ENCODE assay signal across 8 mouse cellular contexts in genomic region chr5:27791303-27792172, GRCm38 (mm10). TPM values are rescaled to one million over a fixed set of nuclear protein-coding genes. Genes with fewer than 3 reads are reported as not detected.
DNase-seq lines count a peak whose midpoint lies in the region; ATAC-seq and TF ChIP-seq lines count a peak whose summit lies in the region.

Gene Paxip1, minus strand, starts transcription at chr5:27791691.

- peak within 1 kb of the TSS; percentile 96 for H3K27ac ChIP-seq in forebrain, embryonic 16.5 days (ENCODE audit: low read length)
- peak within 1 kb of the TSS; percentile 100 for H3K27ac ChIP-seq in layer of hippocampus, adult 2 months
- peak within 1 kb of the TSS; percentile 92 for H3K27ac ChIP-seq in lung, embryonic 14.5 days (ENCODE audit: low read depth)
- peak within 1 kb of the TSS; percentile 93 for H3K27ac ChIP-seq in olfactory bulb, adult 2 months (ENCODE audit: insufficient read depth, low read depth, low read length)
- peak within 1 kb of the TSS; percentile 33; the same call in 1 of the 2 replicates for H3K27ac ChIP-seq in thymus, adult 2 months (ENCODE audit: control insufficient read depth, insufficient read depth, low read length)

- peak; percentile 95 for TF ChIP-seq POLR2A in olfactory bulb, adult 2 months (IDR thresholded peaks at IDR 0.05; ENCODE audit: insufficient read depth, low read depth, low read length)
- TF ChIP-seq POLR2A in thymus, adult 2 months (IDR thresholded peaks at IDR 0.05; ENCODE audit: control insufficient read depth, extremely low read depth, insufficient read depth, low read length, poor library complexity): peak; percentile 93

- intact Hi-C loops in heart, postnatal 36 days (cut with DNase I): loop anchor here (5.0 kb wide), 2 partner anchors 281 to 301 kb away; partner anchors contain the start of gene Insig1

- DNase-seq in G1E (ENCODE audit: low spot score): peak; percentile 92
- peak; percentile 94 to 98 for DNase-seq in cerebellum, adult 18-20 months
- peak; percentile 95 to 99 for DNase-seq in heart, postnatal 36 days
- peak; percentile 94 to 96 for DNase-seq in layer of hippocampus, adult 2 months (ENCODE audit: low spot score in 2 of 2)
- DNase-seq in lung, embryonic 14.5 days: peak; percentile 97
- DNase-seq in thymus, adult 2 months: peak; percentile 94

- WGBS in forebrain, embryonic 16.5 days: under 1% methylated on average over 73 of the region's 73 CpGs
- WGBS in lung, embryonic 14.5 days: under 1% methylated on average over 69 of the region's 73 CpGs
- WGBS in olfactory bulb, adult 2 months: under 1% methylated on average over 73 of the region's 73 CpGs
- WGBS in thymus, adult 2 months: under 1% methylated on average over 73 of the region's 73 CpGs

- peaks cover 8% of the 10 kb centered on the region for H3K27me3 ChIP-seq in G1E (ENCODE audit: insufficient read depth, low read length)
- H3K27me3 ChIP-seq in forebrain, embryonic 16.5 days (replicated peaks; ENCODE audit: control insufficient read depth, insufficient read depth, low read length): no peaks in the 10 kb centered on the region
- H3K27me3 ChIP-seq in lung, embryonic 14.5 days (ENCODE audit: insufficient read depth, low read length): no peaks in the 10 kb centered on the region
- no peaks in the 10 kb centered on the region for H3K27me3 ChIP-seq in thymus, adult 2 months (ENCODE audit: control insufficient read depth, insufficient read depth, low read length)

- peak within 1 kb of the TSS; percentile 86 for H3K4me3 ChIP-seq in G1E (ENCODE audit: low read depth, low read length)
- peak within 1 kb of the TSS; percentile 84 for H3K4me3 ChIP-seq in forebrain, embryonic 16.5 days (replicated peaks; ENCODE audit: low read length)
- peak within 1 kb of the TSS; percentile 58 for H3K4me3 ChIP-seq in layer of hippocampus, adult 2 months
- peak within 1 kb of the TSS; percentile 77 for H3K4me3 ChIP-seq in lung, embryonic 14.5 days (ENCODE audit: low read depth, low read length)
- H3K4me3 ChIP-seq in olfactory bulb, adult 2 months (ENCODE audit: insufficient read depth, low read depth, low read length): peak within 1 kb of the TSS; percentile 58
- peak within 1 kb of the TSS; percentile 76 for H3K4me3 ChIP-seq in thymus, adult 2 months (ENCODE audit: control insufficient read depth, insufficient read depth, low read length)

- peak within 1 kb of the TSS; percentile 71 for H3K4me2 ChIP-seq in forebrain, embryonic 16.5 days (ENCODE audit: low read length)
- peak within 1 kb of the TSS; percentile 70 for H3K4me2 ChIP-seq in lung, embryonic 14.5 days

- H3K4me1 ChIP-seq in G1E (ENCODE audit: insufficient read depth, low read depth, low read length): peaks cover 28% of the 10 kb centered on the region
- peaks cover 22% of the 10 kb centered on the region for H3K4me1 ChIP-seq in forebrain, embryonic 16.5 days (replicated peaks; ENCODE audit: control insufficient read depth, insufficient read depth, low read length)
- no peaks in the 10 kb centered on the region for H3K4me1 ChIP-seq in lung, embryonic 14.5 days (ENCODE audit: insufficient read depth)
- peaks cover 7% of the 10 kb centered on the region for H3K4me1 ChIP-seq in olfactory bulb, adult 2 months (ENCODE audit: control insufficient read depth, insufficient read depth, low read length)
- peaks cover 11% of the 10 kb centered on the region for H3K4me1 ChIP-seq in thymus, adult 2 months (replicated peaks; ENCODE audit: control insufficient read depth, insufficient read depth, low read length)

- peak; percentile 70 for ATAC-seq in G1E (ENCODE audit: extremely low read depth, insufficient number of reproducible peaks, low FRiP score, poor library complexity, severe bottlenecking)
- ATAC-seq in forebrain, embryonic 16.5 days: peak; percentile 97
- peak; percentile 96 for ATAC-seq in lung, embryonic 14.5 days (ENCODE audit: insufficient read depth)

- peak within 1 kb of the TSS; percentile 85 for H3K9ac ChIP-seq in forebrain, embryonic 16.5 days (replicated peaks; ENCODE audit: low read depth, low read length)
- peak within 1 kb of the TSS; percentile 75 for H3K9ac ChIP-seq in lung, embryonic 14.5 days

- 0 out of 2 replicates have a peak, but pooled peaks cover 2% of the 10 kb centered on the region for H3K9me3 ChIP-seq in G1E (replicated peaks)
- no peaks in the 10 kb centered on the region for H3K9me3 ChIP-seq in forebrain, embryonic 16.5 days (ENCODE audit: control insufficient read depth, low read length)
- no peaks in the 10 kb centered on the region for H3K9me3 ChIP-seq in lung, embryonic 14.5 days (ENCODE audit: low read depth, low read length)

- peaks cover 36% of the 10 kb centered on the region for H3K36me3 ChIP-seq in G1E (replicated peaks)
- H3K36me3 ChIP-seq in forebrain, embryonic 16.5 days (ENCODE audit: control insufficient read depth, insufficient read depth): peaks cover 10% of the 10 kb centered on the region
- peaks cover 29% of the 10 kb centered on the region for H3K36me3 ChIP-seq in lung, embryonic 14.5 days (ENCODE audit: insufficient read depth)
- peaks cover 11% of the 10 kb centered on the region for H3K36me3 ChIP-seq in thymus, adult 2 months (ENCODE audit: control insufficient read depth, insufficient read depth, low read length)

- TF ChIP-seq CTCF in G1E (IDR thresholded peaks at IDR 0.05; ENCODE audit: low read depth, low read length): no peak
- TF ChIP-seq CTCF in layer of hippocampus, adult 2 months (conservative IDR thresholded peaks at IDR 0.05): 0 out of 2 replicates have a peak, but pooled peaks have one; percentile 7
- no peak for TF ChIP-seq CTCF in lung, embryonic 14.5 days (IDR thresholded peaks at IDR 0.05; ENCODE audit: low read depth)
- TF ChIP-seq CTCF in olfactory bulb, adult 2 months (IDR thresholded peaks at IDR 0.05; ENCODE audit: insufficient read depth, low read depth, low read length): no peak
- no peak; the same call in 1 of the 2 replicates for TF ChIP-seq CTCF in thymus, adult 2 months (IDR thresholded peaks at IDR 0.05; ENCODE audit: borderline replicate concordance, control insufficient read depth, extremely low read depth, insufficient read depth, low read length, poor library complexity)

RNA-seq across cellular contexts. Expression of gene Paxip1, which starts in this region (rescaled TPM):
- total RNA-seq in G1E (2014; fragmentation: Nextera tagmentation): 42.9 and 49.7 TPM in 2 replicates
- 30.5 and 30.8 TPM in 2 replicates for total RNA-seq in G1E (2017)
- polyA plus RNA-seq in G1E (2012): 26.4 and 28.5 TPM in 2 replicates
- polyA plus RNA-seq in forebrain, embryonic 16.5 days (2015; fragmentation: Nextera tagmentation; extraction: Ambion mirVana): 28.7 and 29.7 TPM in 2 replicates
- 10 to 100 TPM; 17.1 to 18.5 TPM for total RNA-seq in heart, postnatal 36 days (2021)
- 10 to 100 TPM; 50.9 to 57.3 TPM for total RNA-seq in layer of hippocampus, adult 2 months (2021)
- 46.1 and 56.8 TPM in 2 replicates for polyA plus RNA-seq in lung, embryonic 14.5 days (2014; fragmentation: Nextera tagmentation; extraction: Ambion mirVana)
- polyA plus RNA-seq in olfactory bulb, adult 2 months (2012; ENCODE audit: insufficient read depth, insufficient read length, low replicate concordance, missing spikeins): not detected in 2 replicates
- polyA plus RNA-seq in thymus, adult 2 months (2012; rRNA removed): 68.1 and 86.8 TPM in 2 replicates

Comparison
In these comparisons a context has a peak if more than half of its experiments do, and no peak if none do; other contexts are left out.
1. Peak in every context shown above with its lines: DNase-seq, ATAC-seq, H3K4me3 ChIP-seq and H3K27ac ChIP-seq.
2. RNA of gene Paxip1 (polyA plus RNA-seq): 68.1 to 86.8 TPM in thymus, adult 2 months, 46.1 to 56.8 TPM in lung, embryonic 14.5 days, 28.7 to 29.7 TPM in forebrain, embryonic 16.5 days and 26.4 to 28.5 TPM in G1E; not detected in olfactory bulb, adult 2 months; every median in the first group is over 10 times any median in the second.
3. H3K27ac ChIP-seq: peak in every context shown above with its lines; median percentile 100 in layer of hippocampus, adult 2 months; 96 in forebrain, embryonic 16.5 days; 93 in olfactory bulb, adult 2 months; 92 in lung, embryonic 14.5 days; 33 in thymus, adult 2 months.